Mouse (Mus musculus): ENCODE data around the gene AC129217.1. TPM values are rescaled to one million over a fixed set of nuclear protein-coding genes. Genes with fewer than 3 reads are reported as not detected.

Gene AC129217.1
- total and polyA plus RNA-seq, 3 experiments = 3.7 to 102 TPM; not detected in 1

GRCm38 (mm10) chr19:8798947-8799315, 30.6 kb upstream of the AC129217.1 start:
- Histone ChIP-seq H3K4me1 (ENCODE audit: insufficient read depth, low read depth, low read length) (peaks cover 49% of the 10 kb centered on the region), H3K27me3 (ENCODE audit: insufficient read depth, low read length) (no peaks in the 10 kb centered on the region), H3K9me3 (replicated peaks) (0 out of 2 replicates have a peak, but pooled peaks cover 2% of the 10 kb centered on the region), H3K36me3 (replicated peaks) (peaks cover 38% of the 10 kb centered on the region), H3K4me3 (ENCODE audit: low read depth, low read length) (peak overlapping the region; percentile 85; the same call in 1 of the 2 replicates)
- DNase-seq (ENCODE audit: low spot score) = no peak
- TF ChIP-seq POLR2AphosphoS5 (IDR thresholded peaks at IDR 0.05; ENCODE audit: insufficient replicate concordance, low read depth, low read length) (no peak), GATA1 (IDR thresholded peaks at IDR 0.05; ENCODE audit: borderline replicate concordance, low read length) (no peak), CTCF (IDR thresholded peaks at IDR 0.05; ENCODE audit: low read depth, low read length) (no peak), GATA2 (IDR thresholded peaks at IDR 0.05; ENCODE audit: borderline replicate concordance, low read depth, low read length) (no peak), TAL1 (conservative IDR thresholded peaks at IDR 0.05; ENCODE audit: low read depth, low read length) (no peak)
- no peak for ATAC-seq (ENCODE audit: extremely low read depth, insufficient number of reproducible peaks, low FRiP score, poor library complexity, severe bottlenecking)

DNA sequence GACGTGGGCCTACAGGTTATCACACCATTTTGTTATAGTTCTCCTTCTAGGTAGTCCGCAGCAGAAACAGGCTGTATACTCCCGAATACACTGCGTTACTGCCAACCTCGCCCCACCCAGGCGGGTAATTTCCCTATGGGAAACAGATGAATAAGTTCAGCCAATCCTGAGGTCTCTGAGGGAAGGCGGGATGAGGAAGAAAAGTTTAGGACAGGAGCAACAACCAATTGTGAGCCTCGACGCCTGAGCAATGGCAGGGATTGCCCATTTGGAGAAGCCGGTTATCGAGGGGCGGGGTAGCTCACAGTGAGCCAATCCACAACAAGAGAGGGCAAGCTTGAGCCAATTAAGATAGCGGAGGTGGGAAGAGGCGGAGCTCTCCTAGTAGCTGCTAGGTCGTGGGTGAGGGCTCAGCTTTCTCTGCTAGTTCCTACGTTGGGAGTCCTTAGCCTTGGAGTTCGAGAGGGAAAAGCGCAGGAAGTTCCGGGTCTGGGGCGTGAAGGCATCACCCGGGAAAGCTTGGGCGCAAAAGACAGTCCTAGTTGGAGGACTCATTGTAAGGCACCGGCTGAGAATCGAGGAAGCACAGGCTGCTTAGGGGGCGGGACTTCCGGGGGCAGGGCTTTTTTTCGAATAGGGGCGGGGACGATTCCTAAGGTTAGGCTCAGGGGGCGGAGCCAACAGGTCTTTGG, 27.3 kb upstream of the AC129217.1 start, which contains the start of gene Zbtb3:
Zbtb3 (plus strand) TSS at position 426 of the 692 bp plus-strand sequence.
- Histone ChIP-seq H3K4me1 (ENCODE audit: insufficient read depth, low read depth, low read length) (peaks cover 53% of the 10 kb centered on the region), H3K4me3 (ENCODE audit: low read depth, low read length) (peak within 1 kb of the TSS; percentile 74), H3K36me3 (replicated peaks) (peaks cover 41% of the 10 kb centered on the region), H3K9me3 (replicated peaks) (no peaks in the 10 kb centered on the region), H3K27me3 (ENCODE audit: insufficient read depth, low read length) (no peaks in the 10 kb centered on the region)
- DNase-seq (ENCODE audit: low spot score) = peak; percentile 88
- ATAC-seq (ENCODE audit: extremely low read depth, insufficient number of reproducible peaks, low FRiP score, poor library complexity, severe bottlenecking) = peak; percentile 95
- TF ChIP-seq GATA1 (IDR thresholded peaks at IDR 0.05; ENCODE audit: borderline replicate concordance, low read length) = no peak
- TF ChIP-seq POLR2AphosphoS5 (IDR thresholded peaks at IDR 0.05; ENCODE audit: insufficient replicate concordance, low read depth, low read length) = no peak
- no peak for TF ChIP-seq CTCF (IDR thresholded peaks at IDR 0.05; ENCODE audit: low read depth, low read length)
- TF ChIP-seq GATA2 (IDR thresholded peaks at IDR 0.05; ENCODE audit: borderline replicate concordance, low read depth, low read length) = no peak
- no peak for TF ChIP-seq TAL1 (conservative IDR thresholded peaks at IDR 0.05; ENCODE audit: low read depth, low read length)

DNA sequence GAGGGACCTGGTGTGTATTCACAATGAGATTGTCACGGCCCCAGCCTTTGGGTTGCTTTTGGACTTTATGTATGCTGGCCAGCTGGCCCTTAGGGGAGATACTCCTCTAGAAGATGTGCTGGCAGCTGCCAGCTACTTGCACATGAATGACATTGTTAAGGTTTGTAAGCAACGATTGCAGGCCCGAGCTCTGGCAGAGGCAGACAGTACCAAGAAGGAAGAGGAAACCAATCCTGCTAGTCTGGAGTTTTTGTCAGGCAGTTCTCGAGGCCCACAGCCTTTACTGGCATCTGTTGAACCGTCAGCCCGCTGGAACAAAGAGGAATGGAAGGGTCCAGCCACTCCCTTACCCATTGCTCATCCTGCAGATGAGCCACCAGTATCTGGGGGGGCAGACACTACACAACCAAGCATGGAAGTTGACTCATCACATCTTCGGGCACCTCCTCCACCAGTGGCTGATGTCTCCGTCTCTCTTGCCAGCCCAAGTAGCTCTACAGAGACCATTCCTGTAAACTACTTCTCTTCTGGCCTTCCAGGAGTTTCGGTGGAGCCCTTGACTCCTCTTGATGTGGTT, 26.3 kb upstream of the AC129217.1 start:
- Histone ChIP-seq H3K27me3 (ENCODE audit: insufficient read depth, low read length) (no peaks in the 10 kb centered on the region), H3K4me3 (ENCODE audit: low read depth, low read length) (no peak overlapping the region; the same call in 1 of the 2 replicates), H3K36me3 (replicated peaks) (peaks cover 51% of the 10 kb centered on the region), H3K4me1 (ENCODE audit: insufficient read depth, low read depth, low read length) (peaks cover 50% of the 10 kb centered on the region), H3K9me3 (replicated peaks) (no peaks in the 10 kb centered on the region)
- ATAC-seq (ENCODE audit: extremely low read depth, insufficient number of reproducible peaks, low FRiP score, poor library complexity, severe bottlenecking) = no peak
- TF ChIP-seq GATA2 (IDR thresholded peaks at IDR 0.05; ENCODE audit: borderline replicate concordance, low read depth, low read length) = no peak
- TF ChIP-seq POLR2AphosphoS5 (IDR thresholded peaks at IDR 0.05; ENCODE audit: insufficient replicate concordance, low read depth, low read length) = no peak
- TF ChIP-seq CTCF (IDR thresholded peaks at IDR 0.05; ENCODE audit: low read depth, low read length) = no peak
- TF ChIP-seq TAL1 (conservative IDR thresholded peaks at IDR 0.05; ENCODE audit: low read depth, low read length) = no peak
- no peak for TF ChIP-seq GATA1 (IDR thresholded peaks at IDR 0.05; ENCODE audit: borderline replicate concordance, low read length)
- no peak for DNase-seq (ENCODE audit: low spot score)

DNA sequence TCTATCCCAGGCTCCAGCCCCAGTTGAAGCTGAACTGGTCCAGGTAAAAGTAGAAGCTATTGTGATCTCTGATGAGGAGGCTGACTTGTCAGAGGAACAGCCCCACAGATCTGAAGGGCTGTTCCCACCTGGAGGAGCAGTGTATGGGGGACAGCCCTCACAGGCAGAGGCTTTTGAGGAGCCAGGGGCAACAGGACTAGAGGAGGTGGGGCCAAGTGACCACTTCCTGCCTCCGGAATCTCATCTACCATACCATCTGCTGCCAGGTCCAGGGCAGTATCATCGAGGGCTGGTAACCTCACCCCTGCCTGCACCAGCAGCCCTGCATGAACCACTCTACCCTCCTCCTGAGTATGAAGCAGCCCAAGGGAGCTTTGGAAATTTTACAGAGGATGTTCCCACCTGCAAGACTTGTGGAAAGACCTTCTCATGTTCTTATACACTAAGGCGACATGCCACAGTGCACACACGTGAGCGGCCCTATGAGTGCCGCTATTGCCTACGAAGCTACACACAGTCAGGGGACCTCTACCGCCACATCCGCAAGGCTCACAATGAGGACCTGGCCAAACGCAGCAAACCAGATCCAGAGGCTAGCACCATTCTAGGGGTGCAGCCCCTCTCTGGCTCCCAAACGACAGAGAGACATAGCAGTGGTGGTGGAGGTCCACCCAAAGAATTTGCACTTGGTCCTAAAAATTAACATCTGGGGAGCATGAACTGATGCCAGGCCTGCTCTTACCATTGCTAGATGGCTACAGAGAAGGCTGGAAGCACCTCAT, 25.5 kb upstream of the AC129217.1 start:
- H3K4me1 ChIP-seq (ENCODE audit: insufficient read depth, low read depth, low read length) = peaks cover 47% of the 10 kb centered on the region
- TF ChIP-seq GATA2 (IDR thresholded peaks at IDR 0.05; ENCODE audit: borderline replicate concordance, low read depth, low read length) (no peak), TAL1 (conservative IDR thresholded peaks at IDR 0.05; ENCODE audit: low read depth, low read length) (no peak), CTCF (IDR thresholded peaks at IDR 0.05; ENCODE audit: low read depth, low read length) (no peak), GATA1 (IDR thresholded peaks at IDR 0.05; ENCODE audit: borderline replicate concordance, low read length) (no peak), POLR2AphosphoS5 (IDR thresholded peaks at IDR 0.05; ENCODE audit: insufficient replicate concordance, low read depth, low read length) (no peak)
- no peaks in the 10 kb centered on the region for H3K27me3 ChIP-seq (ENCODE audit: insufficient read depth, low read length)
- peaks cover 57% of the 10 kb centered on the region for H3K36me3 ChIP-seq (replicated peaks)
- no peak for ATAC-seq (ENCODE audit: extremely low read depth, insufficient number of reproducible peaks, low FRiP score, poor library complexity, severe bottlenecking)
- no peak for DNase-seq (ENCODE audit: low spot score)
- no peaks in the 10 kb centered on the region for H3K9me3 ChIP-seq (replicated peaks)
- peak overlapping the region; percentile 28; the same call in 1 of the 2 replicates for H3K4me3 ChIP-seq (ENCODE audit: low read depth, low read length)

DNA sequence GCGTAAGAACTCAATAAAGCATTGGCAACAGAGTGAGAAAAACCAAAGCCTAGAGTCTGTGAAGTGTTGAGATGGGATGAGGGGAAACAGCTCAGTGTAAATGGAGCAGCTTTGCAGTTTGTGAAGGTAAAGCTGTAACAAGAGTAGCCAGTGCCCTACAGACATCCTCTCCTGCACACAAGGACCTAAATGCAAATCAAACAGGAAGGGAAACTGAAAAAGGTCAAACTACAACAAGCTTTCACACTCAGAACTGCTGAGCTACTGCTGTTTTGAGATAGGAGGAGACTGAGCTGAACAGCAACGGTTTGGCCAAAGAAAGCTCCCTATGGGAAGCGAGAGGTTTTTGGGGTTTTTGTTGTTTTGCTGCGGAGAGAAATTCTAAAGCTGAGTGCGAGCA, 22.8 kb upstream of the AC129217.1 start:
- peaks cover 34% of the 10 kb centered on the region for H3K4me1 ChIP-seq (ENCODE audit: insufficient read depth, low read depth, low read length)
- DNase-seq (ENCODE audit: low spot score) = no peak

GRCm38 (mm10) chr19:8815812-8816211, 13.8 kb upstream of the AC129217.1 start:
- Histone ChIP-seq H3K27me3 (ENCODE audit: insufficient read depth, low read length) (no peaks in the 10 kb centered on the region), H3K4me1 (ENCODE audit: insufficient read depth, low read depth, low read length) (peaks cover 30% of the 10 kb centered on the region), H3K36me3 (replicated peaks) (peaks cover 63% of the 10 kb centered on the region), H3K4me3 (ENCODE audit: low read depth, low read length) (no peak overlapping the region), H3K9me3 (replicated peaks) (no peaks in the 10 kb centered on the region)
- TF ChIP-seq GATA2 (IDR thresholded peaks at IDR 0.05; ENCODE audit: borderline replicate concordance, low read depth, low read length) = no peak
- no peak for TF ChIP-seq CTCF (IDR thresholded peaks at IDR 0.05; ENCODE audit: low read depth, low read length)
- no peak for TF ChIP-seq GATA1 (IDR thresholded peaks at IDR 0.05; ENCODE audit: borderline replicate concordance, low read length)
- TF ChIP-seq TAL1 (conservative IDR thresholded peaks at IDR 0.05; ENCODE audit: low read depth, low read length) = no peak
- no peak for TF ChIP-seq POLR2AphosphoS5 (IDR thresholded peaks at IDR 0.05; ENCODE audit: insufficient replicate concordance, low read depth, low read length)
- DNase-seq (ENCODE audit: low spot score) = no peak
- ATAC-seq (ENCODE audit: extremely low read depth, insufficient number of reproducible peaks, low FRiP score, poor library complexity, severe bottlenecking) = no peak

More for the DNA sequence above, 22.8 kb upstream of the AC129217.1 start:
- H3K4me3 ChIP-seq (ENCODE audit: low read depth, low read length) = no peak overlapping the region
- TF ChIP-seq TAL1 (conservative IDR thresholded peaks at IDR 0.05; ENCODE audit: low read depth, low read length) = no peak
- no peak for TF ChIP-seq GATA1 (IDR thresholded peaks at IDR 0.05; ENCODE audit: borderline replicate concordance, low read length)
- H3K27me3 ChIP-seq (ENCODE audit: insufficient read depth, low read length) = no peaks in the 10 kb centered on the region
- peaks cover 78% of the 10 kb centered on the region for H3K36me3 ChIP-seq (replicated peaks)
- ATAC-seq (ENCODE audit: extremely low read depth, insufficient number of reproducible peaks, low FRiP score, poor library complexity, severe bottlenecking) = no peak
- H3K9me3 ChIP-seq (replicated peaks) = no peaks in the 10 kb centered on the region

Measured in G1E (cell line).